Mouse (Mus musculus) sigmoid colon, adult 10 weeks (tissue): Measurements from ENCODE around the gene Ak3. TPM values are rescaled to one million over a fixed set of nuclear protein-coding genes. Genes with fewer than 3 reads are reported as not detected.

ENCODE experiments used
- polyA plus RNA-seq: library from polyadenylated mRNA; stranded (reverse); fragments of 350-450 nt; fragmentation: Illumina TruSeq; extraction: RNeasy Lipid Tissue Mini Kit (QIAGEN cat#74804); gene quantifications from one replicate; pipeline ENCODE4 v1.2.3, GENCODE M21; 2014; ENCODE audit warnings: low read depth, low replicate concordance

The Ak3 gene
- 375 TPM for polyA plus RNA-seq

GRCm38 (mm10) chr19:29047334-29048170 lies at the start of gene Ak3:
TSS of gene Ak3 (minus strand) at chr19:29047961.

DNA sequence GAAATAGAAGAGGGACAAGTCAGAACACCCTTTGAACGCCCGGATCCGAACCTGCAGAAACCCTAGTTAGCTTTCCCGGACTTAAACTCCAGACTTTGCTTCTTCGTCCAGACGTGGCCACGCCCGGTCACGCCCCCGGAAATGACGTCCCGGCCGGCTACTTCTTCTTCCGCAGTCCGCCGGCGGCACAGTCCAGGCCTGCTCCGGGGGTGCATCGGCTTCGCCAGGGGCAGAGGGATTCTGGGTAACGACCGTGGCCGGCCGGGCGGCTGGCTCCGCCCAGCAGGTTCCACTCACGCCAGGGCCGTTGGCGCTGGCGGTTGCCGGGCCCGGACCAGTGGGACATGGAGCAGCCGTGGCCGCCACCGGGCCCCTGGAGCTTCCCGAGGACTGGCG lies 57.6 kb downstream of the Ak3 start, which contains the start of gene Cdc37l1:
TSS of gene Cdc37l1 (plus strand) at position 159 of the 396 bp plus-strand sequence.

Other genes starting within 250 kb of the Ak3 start
- 54.1 TPM for gene Slc1a1, start 212.9 kb downstream of the Ak3 start, polyA plus RNA-seq
- 99.1 TPM for gene Plpp6, start 84.0 kb downstream of the Ak3 start, polyA plus RNA-seq
- gene 4430402I18Rik, start 80.2 kb downstream of the Ak3 start, polyA plus RNA-seq: 1.8 TPM
- 79.3 TPM for gene Cdc37l1, start 57.6 kb downstream of the Ak3 start, polyA plus RNA-seq
- 1.7 TPM for gene Rcl1, start 53.4 kb upstream of the Ak3 start, polyA plus RNA-seq
- 127 TPM for gene Jak2, start 203.9 kb upstream of the Ak3 start, polyA plus RNA-seq